Mouse (Mus musculus) T-cell, adult 2 months (primary cell): ENCODE results near the gene Kcnj12.

Experiments
- DNase-seq: peaks from one replicate; pipeline ENCODE4 v3.0.0; 2022; ENCODE audit warnings: low spot score

Kcnj12 gene

GRCm38 (mm10) chr11:61109707-61110106, 87.3 kb downstream of the Kcnj12 start:
- no peak for DNase-seq

DNA sequence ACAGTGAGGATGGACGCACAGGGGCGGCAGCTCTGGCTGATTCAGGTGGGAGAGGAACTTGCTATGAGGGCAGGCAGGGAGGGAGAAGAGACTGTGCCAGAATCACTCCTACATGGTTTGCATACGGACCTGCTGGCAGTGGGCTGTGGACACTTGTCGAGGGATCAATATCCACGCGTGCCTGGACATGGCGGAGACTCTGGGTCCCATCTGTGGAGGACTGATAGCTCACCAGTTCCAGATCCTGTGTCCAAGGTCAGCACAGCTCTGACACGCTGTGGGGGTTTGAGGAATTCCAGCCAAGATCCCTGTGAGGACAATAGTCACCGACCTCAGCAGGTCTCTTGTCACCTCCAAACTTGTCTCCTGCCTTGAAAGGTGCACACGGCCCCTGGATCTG, 87.7 kb downstream of the Kcnj12 start:
- no peak for DNase-seq

DNA sequence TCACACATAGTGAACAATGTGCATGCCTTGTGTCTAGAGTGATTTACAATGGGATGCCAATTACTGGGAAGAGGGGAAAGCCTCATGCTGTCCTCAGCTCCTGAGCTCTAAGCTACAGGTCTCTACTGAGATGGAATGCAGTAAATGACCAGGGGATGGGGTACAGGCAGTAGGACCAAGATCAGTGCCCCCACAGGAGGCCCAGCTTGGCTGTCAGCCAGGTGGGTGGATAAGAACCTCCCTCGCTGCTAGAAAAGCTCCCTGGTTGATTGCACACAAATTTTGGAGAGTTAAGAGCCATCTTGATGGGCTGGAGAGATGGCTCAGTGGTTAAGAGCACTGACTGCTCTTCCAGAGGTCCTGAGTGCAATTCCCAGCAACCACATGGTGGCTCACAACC, 88.6 kb downstream of the Kcnj12 start:
- no peak for DNase-seq

GRCm38 (mm10) chr11:61111472-61111871, 89.1 kb downstream of the Kcnj12 start:
- DNase-seq: no peak

DNA sequence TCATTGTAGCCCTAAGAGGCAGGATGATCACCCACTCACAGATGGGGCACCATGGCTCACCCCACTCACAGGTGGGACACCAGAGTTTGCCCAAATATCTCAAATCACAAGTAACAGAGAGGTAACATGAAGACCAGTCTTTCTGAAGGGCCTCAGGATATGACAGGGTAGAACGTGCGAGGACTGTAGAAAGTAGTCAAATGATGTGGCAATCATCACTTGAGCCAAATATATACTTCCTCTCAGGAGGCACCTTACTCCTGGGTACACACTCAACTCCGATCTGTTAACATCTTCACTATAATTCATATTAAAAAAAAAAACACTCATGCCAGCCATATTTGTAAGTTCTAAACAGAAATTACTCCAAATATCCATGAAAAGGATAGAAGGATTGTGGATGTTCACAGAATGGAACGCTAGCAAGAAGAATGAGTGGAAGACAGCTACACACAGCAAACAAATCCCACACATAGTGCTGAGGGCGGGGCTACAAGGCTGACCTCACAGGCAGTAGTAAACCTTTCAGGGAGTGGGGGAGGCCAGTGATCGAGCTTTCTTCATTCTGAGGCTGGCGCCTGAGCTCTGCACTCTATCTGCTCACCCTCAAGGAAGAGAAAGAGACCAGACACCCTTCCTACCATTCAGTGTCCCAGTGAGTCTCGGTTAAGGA, 90.1 kb downstream of the Kcnj12 start:
- no peak for DNase-seq

- DNase-seq: no peak
These were observed 93.9 kb downstream of the Kcnj12 start for GRCm38 (mm10) chr11:61116226-61116625.

DNA sequence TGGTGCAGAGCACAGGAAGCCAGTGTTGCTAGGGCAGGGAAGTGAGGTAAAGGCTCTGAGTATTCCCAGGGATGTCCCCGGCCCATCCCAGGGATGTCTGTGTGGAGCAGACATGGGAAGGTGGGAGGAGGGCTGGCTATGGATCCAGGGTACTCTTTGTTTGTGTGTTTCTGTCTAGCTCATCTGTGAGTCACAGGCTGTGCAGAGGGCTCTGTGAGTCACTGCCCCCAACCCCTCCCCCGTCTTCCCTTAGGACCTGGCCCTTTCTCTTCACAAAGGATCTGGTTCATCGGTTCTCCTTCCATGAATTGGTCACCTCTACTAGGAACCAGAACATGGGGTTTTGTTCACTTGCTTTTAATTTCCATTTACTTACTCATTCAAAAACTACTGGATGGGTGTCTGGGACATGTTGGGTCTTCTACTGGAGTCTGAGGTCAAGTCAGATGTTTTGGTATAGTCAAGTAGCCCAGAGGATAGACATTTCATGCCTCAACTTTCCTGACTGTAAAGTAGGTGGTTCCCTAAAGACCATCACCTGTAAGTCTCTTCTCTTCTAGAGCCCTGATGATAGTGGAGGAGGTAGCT, 97.7 kb downstream of the Kcnj12 start:
- DNase-seq: no peak
